Comparison of ENCODE assay signal across 21 mouse cellular contexts in the genomic region with DNA sequence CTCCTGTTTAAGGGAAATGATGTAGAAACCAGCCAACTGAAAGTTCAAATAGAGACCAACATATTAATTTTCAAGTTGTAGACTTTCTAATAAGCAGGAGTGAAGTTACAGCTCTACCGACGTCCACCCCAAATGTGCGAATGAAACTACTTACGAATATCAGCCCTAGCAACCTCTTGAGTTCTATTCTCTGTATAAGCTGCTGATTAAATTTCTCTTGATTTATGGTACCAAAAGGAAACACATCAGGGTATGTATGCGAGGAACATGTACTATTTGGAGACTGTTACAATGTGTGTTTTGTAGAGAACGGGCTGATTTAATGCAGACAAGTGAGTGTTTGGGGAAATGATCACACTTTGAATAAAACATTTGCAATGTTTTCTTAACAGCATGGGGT.
"Had no signal": no experiment of that assay in that cellular context is flagged by ENCODE, and none has a peak within 500 bp of the region (broad histone marks: within the 10 kb centered on the region; RNA-seq: fewer than 3 reads in every experiment).

No protein-coding gene starts in this region.

- H3K27me3 ChIP-seq: lung, embryonic 15.5 days; megakaryocyte, embryonic 14.5 days; midbrain, embryonic 13.5 days; midbrain, embryonic 15.5 days; neural tube, embryonic 13.5 days; neural tube, embryonic 15.5 days had no signal

- H3K4me3 ChIP-seq: lung, embryonic 15.5 days; megakaryocyte, embryonic 14.5 days; midbrain, embryonic 13.5 days; midbrain, embryonic 15.5 days; myocyte; neural tube, embryonic 13.5 days; neural tube, embryonic 15.5 days had no signal

- H3K9me3 ChIP-seq: lung, embryonic 15.5 days; megakaryocyte, embryonic 14.5 days; midbrain, embryonic 13.5 days; midbrain, embryonic 15.5 days; neural tube, embryonic 13.5 days; neural tube, embryonic 15.5 days had no signal

- H3K4me2 ChIP-seq: lung, embryonic 15.5 days; midbrain, embryonic 11.5 days; midbrain, embryonic 13.5 days; midbrain, embryonic 15.5 days; neural tube, embryonic 13.5 days; neural tube, embryonic 15.5 days had no signal

- DNase-seq: lung, adult 2 months; lung, postnatal 14 days; lung, postnatal 36 days; retina, postnatal 1 day; right cerebral cortex, adult 18-20 months; right cerebral cortex, postnatal 25 days; right cerebral cortex, postnatal 4 days; spleen, adult 18-20 months; thymus, adult 18-20 months; thymus, postnatal 14 days; thymus, postnatal 36 days had no signal

- H3K4me1 ChIP-seq: lung, embryonic 15.5 days; megakaryocyte, embryonic 14.5 days; midbrain, embryonic 13.5 days; midbrain, embryonic 15.5 days; neural tube, embryonic 13.5 days; neural tube, embryonic 15.5 days had no signal

- H3K27ac ChIP-seq: lung, embryonic 15.5 days; macrophage; midbrain, embryonic 13.5 days; midbrain, embryonic 15.5 days; neural tube, embryonic 13.5 days; neural tube, embryonic 15.5 days had no signal

- ATAC-seq: lung, postnatal 0 days; midbrain, embryonic 13.5 days; midbrain, embryonic 15.5 days had no signal

- H3K36me3 ChIP-seq: lung, embryonic 15.5 days; midbrain, embryonic 13.5 days; midbrain, embryonic 15.5 days; neural tube, embryonic 13.5 days; neural tube, embryonic 15.5 days had no signal

- H3K9ac ChIP-seq: lung, embryonic 15.5 days; midbrain, embryonic 13.5 days; midbrain, embryonic 15.5 days; neural tube, embryonic 13.5 days; neural tube, embryonic 15.5 days had no signal
